Mouse (Mus musculus) liver, adult 2 months (tissue): ENCODE measurements around the gene Gm7257. TPM values are rescaled to one million over a fixed set of nuclear protein-coding genes. Genes with fewer than 3 reads are reported as not detected.

Experiments
- DNase-seq: peaks from one replicate; pipeline ENCODE4 v3.0.0-alpha.2; 2011; ENCODE audit warnings: low read depth, low spot score; ENCODE audit errors: extremely low read depth
- H3K27ac ChIP-seq: fragments of 200-500 bp; replicated peaks from 2 replicates; pipeline ENCODE4 v1.5.1; 2012; ENCODE audit warnings: low read depth, mild to moderate bottlenecking, control low read depth, inconsistent platforms, low read length; ENCODE audit not compliant: insufficient read depth
- H3K27me3 ChIP-seq: fragments of 200-500 bp; 2 replicates; pipeline ENCODE4 v1.6.1; 2012; ENCODE audit warnings: mild to moderate bottlenecking, moderate library complexity, low read length, inconsistent platforms; ENCODE audit not compliant: control insufficient read depth, insufficient read depth
- H3K36me3 ChIP-seq: fragments of 200-500 bp; 2 replicates; pipeline ENCODE4 v1.6.1; 2012; ENCODE audit warnings: low read length, inconsistent platforms; ENCODE audit not compliant: control insufficient read depth, insufficient read depth
- H3K4me1 ChIP-seq: fragments of 200-500 bp; 2 replicates; pipeline ENCODE4 v1.6.1; 2011; ENCODE audit warnings: low read length; ENCODE audit not compliant: control insufficient read depth, insufficient read depth
- H3K4me3 ChIP-seq: fragments of 200-500 bp; 2 replicates; pipeline ENCODE4 v1.5.1; 2011; ENCODE audit warnings: low read depth, mild to moderate bottlenecking, control low read depth, low read length, moderate library complexity; ENCODE audit not compliant: insufficient read depth
- H3K79me2 ChIP-seq: fragments of 200-500 bp; 2 replicates; pipeline ENCODE4 v1.6.1; 2012; ENCODE audit warnings: inconsistent platforms, mild to moderate bottlenecking, low read length, moderate library complexity; ENCODE audit not compliant: control insufficient read depth, insufficient read depth
- H3K9ac ChIP-seq: fragments of 200-500 bp; 2 replicates; pipeline ENCODE4 v1.6.1; 2012; ENCODE audit warnings: low read depth, mild to moderate bottlenecking, control low read depth, inconsistent platforms, low read length
- CTCF ChIP-seq: fragments of 200-500 bp; IDR thresholded peaks from 2 replicates; pipeline ENCODE4 v1.5.1; 2011; ENCODE audit warnings: low read depth, low read length, control low read depth
- POLR2A ChIP-seq: fragments of 200-500 bp; IDR thresholded peaks from 2 replicates; pipeline ENCODE4 v1.6.1; 2011; ENCODE audit warnings: low read length, control low read depth; ENCODE audit not compliant: insufficient read depth; ENCODE audit errors: extremely low read depth
- WGBS: fragments of 180-500 bp; shearing (Covaris S2); methylation state at CpG from one replicate; pipeline ENCODE4 v1.1.7; 2018; 5-methylcytosine and 5-hydroxymethylcytosine counted together
- polyA plus RNA-seq: library from polyadenylated mRNA; depleted of rRNA; stranded (reverse); fragments of >200 nt; gene quantifications from 2 replicates; pipeline ENCODE4 v1.2.3, GENCODE M21; 2012; rRNA removed
- total RNA-seq: library from RNA; depleted of rRNA; stranded (reverse); fragments of >200 nt; gene quantifications from 2 replicates; pipeline ENCODE4 v1.2.3, GENCODE M21; 2014; rRNA removed

Gene Gm7257
- total RNA-seq (not detected in 2 replicates), polyA plus RNA-seq (not detected in 2 replicates)

DNA sequence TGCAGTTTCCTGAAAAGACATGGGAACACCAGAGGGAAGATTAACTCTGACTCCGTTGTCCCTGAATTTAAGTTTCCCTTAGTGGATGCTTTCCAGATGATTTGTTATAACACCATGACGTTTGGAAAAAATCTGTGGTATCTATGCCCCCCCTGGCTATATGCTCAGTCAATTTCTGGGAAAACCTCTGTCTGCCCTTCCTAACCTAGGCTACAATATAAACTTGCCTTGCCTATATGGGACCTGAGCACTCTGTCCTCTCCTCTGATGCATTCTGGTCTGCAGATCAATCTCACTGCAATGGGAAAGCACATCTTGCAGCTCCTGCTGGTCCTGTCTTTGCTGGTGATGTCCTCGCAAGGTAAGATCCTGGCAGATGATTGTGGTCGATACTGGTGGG lies at the start of gene Gm7257:
Gm7257 (plus strand) TSS at position 301 of the 400 bp plus-strand sequence.
- Histone ChIP-seq H3K79me2 (no peaks in the 10 kb centered on the region), H3K36me3 (no peaks in the 10 kb centered on the region), H3K27ac (no peak within 1 kb of the TSS), H3K27me3 (no peaks in the 10 kb centered on the region), H3K4me1 (no peaks in the 10 kb centered on the region), H3K9ac (no peak within 1 kb of the TSS), H3K4me3 (no peak within 1 kb of the TSS)
- TF ChIP-seq CTCF (no peak), POLR2A (no peak)
- no peak for DNase-seq
- 62% methylated on average over 4 of the region's 4 CpGs for WGBS

DNA sequence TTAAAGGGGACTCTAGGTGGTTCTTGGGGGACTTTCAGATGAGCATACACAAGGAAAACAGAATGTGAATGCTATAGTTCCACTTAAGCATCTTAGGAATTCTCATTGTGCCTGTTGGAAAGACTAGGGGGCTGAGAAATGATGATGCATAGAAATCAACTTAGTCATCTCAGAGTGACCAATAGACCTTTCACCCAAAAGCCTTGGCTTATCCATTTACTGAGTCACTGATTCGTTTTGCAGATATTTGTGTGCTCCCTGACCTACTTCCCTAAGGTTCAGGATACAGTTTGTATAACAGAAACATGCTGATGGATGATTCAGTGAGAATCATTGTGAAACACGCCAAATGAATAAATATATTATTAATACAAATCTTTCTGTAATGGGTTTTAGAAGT lies 28.7 kb upstream of the Gm7257 start:
- Histone ChIP-seq H3K27me3 (no peaks in the 10 kb centered on the region), H3K36me3 (no peaks in the 10 kb centered on the region), H3K27ac (no peak overlapping the region), H3K4me3 (no peak overlapping the region), H3K79me2 (no peaks in the 10 kb centered on the region), H3K4me1 (no peaks in the 10 kb centered on the region), H3K9ac (no peak overlapping the region)
- 31% methylated on average over 2 of the region's 2 CpGs for WGBS
- TF ChIP-seq POLR2A (no peak), CTCF (no peak)
- peak; percentile 20 for DNase-seq

DNA sequence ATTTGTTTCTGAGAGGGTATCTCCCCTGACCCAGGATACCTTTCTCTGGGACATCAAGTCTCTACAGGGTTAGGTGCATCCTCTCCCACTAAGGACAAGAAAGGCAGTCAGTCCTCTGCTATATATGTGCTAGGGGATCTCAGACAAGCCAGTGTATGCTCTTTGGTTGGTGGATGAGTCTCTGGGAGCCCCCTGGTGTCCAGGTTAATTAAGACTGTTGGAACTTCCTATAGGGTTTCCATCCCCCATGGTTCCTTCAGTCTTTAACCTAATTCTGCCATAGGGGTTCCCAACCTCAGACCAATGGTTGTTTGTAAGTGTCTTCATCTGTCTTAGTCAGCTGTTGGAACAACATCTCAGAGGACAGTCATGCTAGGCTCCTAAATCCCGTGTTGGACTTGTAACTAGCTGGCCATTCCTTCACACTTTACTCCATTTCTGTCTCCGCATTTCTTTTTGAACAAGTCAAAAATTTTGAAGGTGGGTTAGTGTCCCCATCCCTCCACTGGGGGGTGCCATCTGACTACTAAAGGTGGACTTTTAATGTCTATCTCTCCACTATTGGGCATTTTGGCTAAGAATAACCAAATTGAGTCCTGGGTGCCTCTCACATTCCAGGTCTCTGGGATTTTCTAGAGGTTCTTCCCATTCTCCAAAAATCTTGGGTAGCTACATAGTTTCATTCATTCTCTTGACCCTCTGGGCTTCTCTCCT lies 3.5 kb downstream of the Gm7257 start:
- Histone ChIP-seq H3K79me2 (no peaks in the 10 kb centered on the region), H3K4me3 (no peak overlapping the region), H3K4me1 (no peaks in the 10 kb centered on the region), H3K27ac (no peak overlapping the region), H3K36me3 (no peaks in the 10 kb centered on the region), H3K9ac (no peak overlapping the region), H3K27me3 (no peaks in the 10 kb centered on the region)
- 32% methylated on average over 2 of the region's 2 CpGs for WGBS
- no peak for DNase-seq
- TF ChIP-seq CTCF (no peak), POLR2A (no peak)

DNA sequence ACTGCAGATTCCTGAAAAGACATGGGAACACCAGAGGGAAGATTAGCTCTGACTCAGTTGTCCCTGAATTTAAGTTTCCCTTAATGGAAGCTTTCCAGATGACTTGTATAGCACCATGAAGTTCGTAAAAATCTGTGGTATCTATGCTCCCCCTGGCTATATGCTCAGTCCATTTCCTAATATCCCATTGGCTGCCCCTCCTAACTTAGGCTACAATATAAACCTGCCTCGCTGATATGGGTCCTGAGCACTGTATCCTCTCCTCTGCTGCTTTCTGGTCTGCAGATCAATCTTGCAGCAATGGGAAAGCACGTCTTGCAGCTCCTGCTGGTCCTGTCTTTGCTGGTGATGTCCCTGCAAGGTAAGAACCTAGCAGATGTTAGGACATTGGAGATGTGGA lies 43.7 kb downstream of the Gm7257 start, which contains the start of gene Gm9513:
Gm9513 (plus strand) TSS at position 301 of the 400 bp plus-strand sequence.
- no peak within 1 kb of the TSS for H3K9ac ChIP-seq
- DNase-seq: no peak
- no peak within 1 kb of the TSS for H3K27ac ChIP-seq
- H3K4me1 ChIP-seq: no peaks in the 10 kb centered on the region
- H3K36me3 ChIP-seq: no peaks in the 10 kb centered on the region
- H3K79me2 ChIP-seq: no peaks in the 10 kb centered on the region
- TF ChIP-seq POLR2A (no peak), CTCF (no peak)
- 53% methylated on average over 3 of the region's 3 CpGs for WGBS
- no peak within 1 kb of the TSS for H3K4me3 ChIP-seq
- no peaks in the 10 kb centered on the region for H3K27me3 ChIP-seq

Other genes starting within 250 kb of the Gm7257 start
- gene Gm9513, start 43.8 kb downstream of the Gm7257 start, total RNA-seq: not detected in 2 replicates
- not detected in 2 replicates for gene Gm9513, start 43.8 kb downstream of the Gm7257 start, polyA plus RNA-seq
- gene Gm5615, start 110.1 kb downstream of the Gm7257 start, total RNA-seq: not detected in 2 replicates
- not detected in 2 replicates for gene Gm5615, start 110.1 kb downstream of the Gm7257 start, polyA plus RNA-seq
- gene Gm17689, start 150.8 kb downstream of the Gm7257 start, total RNA-seq: not detected in 2 replicates
- gene Gm17689, start 150.8 kb downstream of the Gm7257 start, polyA plus RNA-seq: not detected in 2 replicates
- gene A630095E13Rik, start 211.5 kb downstream of the Gm7257 start, total RNA-seq: not detected in 2 replicates
- gene A630095E13Rik, start 211.5 kb downstream of the Gm7257 start, polyA plus RNA-seq: not detected in 2 replicates